Mouse (Mus musculus) kidney, adult 2 months (tissue): ENCODE measurements around the gene Atrip. TPM values are rescaled to one million over a fixed set of nuclear protein-coding genes. Genes with fewer than 3 reads are reported as not detected.

Experiments
- DNase-seq: peaks from one replicate; pipeline ENCODE4 v3.0.0; 2021
- H3K27ac ChIP-seq: fragments of 200-500 bp; 2 replicates; pipeline ENCODE4 v1.5.1; 2012; ENCODE audit warnings: low read depth, low read length, control low read depth, inconsistent platforms; ENCODE audit not compliant: insufficient read depth
- H3K27me3 ChIP-seq: fragments of 200-500 bp; replicated peaks from 2 replicates; pipeline ENCODE4 v1.6.1; 2012; ENCODE audit warnings: mild to moderate bottlenecking, moderate library complexity, low read length, inconsistent platforms; ENCODE audit not compliant: control insufficient read depth, insufficient read depth
- H3K36me3 ChIP-seq: fragments of 200-500 bp; 2 replicates; pipeline ENCODE4 v1.6.1; 2012; ENCODE audit warnings: mild to moderate bottlenecking, moderate library complexity, low read length, inconsistent platforms; ENCODE audit not compliant: control insufficient read depth, insufficient read depth
- H3K4me1 ChIP-seq: fragments of 200-500 bp; 2 replicates; pipeline ENCODE4 v1.6.1; 2011; ENCODE audit warnings: low read length; ENCODE audit not compliant: control insufficient read depth, insufficient read depth
- H3K4me3 ChIP-seq: fragments of 200-500 bp; 2 replicates; pipeline ENCODE4 v1.5.1; 2011; ENCODE audit warnings: mild to moderate bottlenecking, low read depth, low read length, control low read depth; ENCODE audit not compliant: insufficient read depth
- CTCF ChIP-seq: fragments of 200-500 bp; conservative IDR thresholded peaks from 2 replicates; pipeline ENCODE4 v1.5.1; 2011; ENCODE audit warnings: low read depth, mild to moderate bottlenecking, control low read depth, low read length, moderate library complexity, mixed read lengths; ENCODE audit not compliant: insufficient read depth, insufficient read length
- POLR2A ChIP-seq: fragments of 200-500 bp; IDR thresholded peaks from one replicate; pipeline ENCODE4 v1.6.1; 2011; ENCODE audit warnings: low read depth, low read length, control low read depth
- WGBS: fragments of 180-500 bp; shearing (Covaris S2); methylation state at CpG from one replicate; pipeline ENCODE4 v1.1.7; 2018; 5-methylcytosine and 5-hydroxymethylcytosine counted together
- polyA plus RNA-seq: library from polyadenylated mRNA; depleted of rRNA; stranded (reverse); fragments of >200 nt; gene quantifications from 2 replicates; pipeline ENCODE4 v1.2.3, GENCODE M21; 2012

Gene Atrip
- polyA plus RNA-seq, 1 experiment, result 20.2 TPM

DNA sequence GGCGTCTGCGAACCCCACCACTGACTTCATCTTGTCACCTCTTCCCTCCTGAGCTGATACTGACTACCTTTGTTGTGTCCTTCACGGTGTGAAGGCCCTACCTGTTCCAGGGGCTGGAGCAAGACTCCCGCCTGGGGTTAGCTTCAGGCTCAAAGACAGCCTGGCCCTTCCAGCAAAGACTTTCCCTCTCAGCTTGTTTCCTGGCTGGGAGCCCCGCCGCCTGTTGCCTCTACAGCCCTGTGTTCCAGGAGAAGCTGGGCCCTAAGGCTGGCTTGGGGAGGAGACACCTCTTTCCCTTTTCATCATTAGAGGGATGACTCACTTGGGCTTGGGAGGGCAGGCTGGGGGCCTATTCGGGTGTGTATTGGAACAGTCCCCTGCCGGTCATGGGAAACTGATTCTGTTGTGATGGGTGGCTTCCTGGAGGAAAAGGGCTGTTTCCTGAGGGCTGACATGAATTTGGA lies 35.0 kb downstream of the Atrip start:
- Histone ChIP-seq H3K4me3 (peak overlapping the region; percentile 81), H3K27ac (peak overlapping the region; percentile 85), H3K27me3 (no peaks in the 10 kb centered on the region), H3K36me3 (no peaks in the 10 kb centered on the region), H3K4me1 (peaks cover 15% of the 10 kb centered on the region)
- TF ChIP-seq CTCF (no peak), POLR2A (no peak)
- WGBS, result 15% methylated on average over 8 of the region's 8 CpGs
- DNase-seq, result peak; percentile 88

DNA sequence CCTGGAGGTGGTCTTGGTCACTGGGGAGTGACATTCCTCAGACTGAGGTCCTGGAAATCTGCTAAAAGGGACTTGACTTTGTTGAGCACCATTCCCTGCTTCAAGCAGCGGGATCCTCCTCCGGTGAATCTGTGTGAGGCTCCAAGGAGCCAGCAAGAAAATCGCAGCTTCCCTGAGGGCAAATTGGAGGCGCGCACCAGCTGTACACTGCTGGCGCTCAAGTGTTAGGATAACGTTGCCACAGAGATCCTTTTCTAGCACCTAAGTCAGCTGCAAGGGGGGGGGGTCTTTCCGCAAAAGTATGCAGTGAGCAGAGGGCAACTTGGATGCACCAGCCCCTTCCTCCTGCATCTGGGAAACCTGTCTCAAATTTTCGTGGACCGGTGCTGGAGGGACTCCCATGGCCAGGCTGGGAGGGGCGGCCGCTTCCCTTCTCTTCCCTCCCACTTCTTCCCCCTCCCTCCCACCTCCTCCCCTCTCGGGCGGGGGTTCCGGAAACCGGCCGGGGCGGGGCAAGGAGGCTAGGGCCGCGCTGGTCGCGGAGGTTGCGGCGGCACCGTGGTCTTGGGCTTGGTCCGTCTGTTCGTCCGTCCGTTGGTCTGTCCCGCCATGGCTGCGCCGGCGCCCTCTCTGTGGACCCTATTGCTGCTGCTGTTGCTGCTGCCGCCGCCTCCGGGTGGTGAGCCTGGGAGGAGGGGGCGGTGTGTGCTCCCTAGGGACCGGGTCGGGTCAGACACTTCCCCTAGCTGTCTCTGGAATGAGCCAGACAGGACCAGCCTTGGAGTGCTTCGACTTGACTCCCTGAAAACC lies 35.6 kb downstream of the Atrip start, which contains the start of gene Shisa5:
TSS of gene Shisa5 (plus strand) at position 480 of the 810 bp plus-strand sequence.
- DNase-seq, result peak; percentile 89
- no peaks in the 10 kb centered on the region for H3K27me3 ChIP-seq
- no peaks in the 10 kb centered on the region for H3K36me3 ChIP-seq
- H3K27ac ChIP-seq, result peak within 1 kb of the TSS; percentile 85
- H3K4me1 ChIP-seq, result peaks cover 15% of the 10 kb centered on the region
- H3K4me3 ChIP-seq, result peak within 1 kb of the TSS; percentile 81
- WGBS, result under 1% methylated on average over 40 of the region's 40 CpGs
- peak; percentile 65 for TF ChIP-seq POLR2A
- TF ChIP-seq CTCF, result no peak

DNA sequence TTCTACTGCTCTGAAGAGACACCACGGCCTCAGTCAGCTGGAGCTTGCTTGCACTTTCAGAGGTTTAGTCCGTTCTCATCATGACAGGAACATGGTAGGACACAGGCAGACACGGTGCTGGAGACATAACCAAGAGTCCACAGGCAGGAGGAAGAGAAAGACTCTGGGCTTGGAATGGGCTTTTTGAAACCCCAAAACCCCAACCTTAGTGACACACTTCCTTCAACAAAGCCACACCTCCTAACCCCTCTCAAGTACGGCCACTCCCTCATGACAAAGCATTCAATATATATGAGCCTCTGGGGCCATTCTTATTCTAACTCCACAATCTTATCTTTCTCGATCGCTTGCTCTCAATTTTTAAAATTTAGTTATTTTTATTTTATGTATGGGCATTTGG lies 41.5 kb downstream of the Atrip start:
- Histone ChIP-seq H3K27ac (no peak overlapping the region), H3K4me3 (no peak overlapping the region), H3K4me1 (no peaks in the 10 kb centered on the region), H3K27me3 (no peaks in the 10 kb centered on the region), H3K36me3 (no peaks in the 10 kb centered on the region)
- 78% methylated on average over 6 of the region's 6 CpGs for WGBS
- TF ChIP-seq CTCF (no peak), POLR2A (no peak)
- no peak for DNase-seq

DNA sequence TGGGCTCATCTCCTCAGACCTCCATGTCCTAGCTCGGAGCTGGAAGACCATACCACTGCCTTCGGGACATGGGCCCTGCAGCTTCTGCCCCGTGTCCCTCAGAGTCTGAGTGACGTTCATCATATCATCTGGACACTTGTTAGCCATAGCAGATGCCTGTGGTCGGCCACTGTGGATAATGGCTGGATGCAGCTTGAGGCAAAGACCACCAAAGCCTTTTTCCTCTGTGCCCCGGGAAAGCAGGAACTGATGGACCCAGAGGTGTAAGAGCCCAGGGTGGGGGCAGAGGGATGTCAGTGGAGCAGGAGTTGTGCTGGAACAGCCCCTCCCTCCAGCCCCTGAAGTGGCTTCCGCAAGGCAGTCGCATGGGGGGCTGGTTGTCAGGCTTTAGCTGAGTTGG lies 42.2 kb downstream of the Atrip start:
- Histone ChIP-seq H3K4me3 (no peak overlapping the region), H3K27me3 (no peaks in the 10 kb centered on the region), H3K27ac (no peak overlapping the region), H3K36me3 (no peaks in the 10 kb centered on the region), H3K4me1 (no peaks in the 10 kb centered on the region)
- TF ChIP-seq POLR2A (no peak), CTCF (no peak)
- DNase-seq, result no peak
- WGBS, result 84% methylated on average over 8 of the region's 8 CpGs

DNA sequence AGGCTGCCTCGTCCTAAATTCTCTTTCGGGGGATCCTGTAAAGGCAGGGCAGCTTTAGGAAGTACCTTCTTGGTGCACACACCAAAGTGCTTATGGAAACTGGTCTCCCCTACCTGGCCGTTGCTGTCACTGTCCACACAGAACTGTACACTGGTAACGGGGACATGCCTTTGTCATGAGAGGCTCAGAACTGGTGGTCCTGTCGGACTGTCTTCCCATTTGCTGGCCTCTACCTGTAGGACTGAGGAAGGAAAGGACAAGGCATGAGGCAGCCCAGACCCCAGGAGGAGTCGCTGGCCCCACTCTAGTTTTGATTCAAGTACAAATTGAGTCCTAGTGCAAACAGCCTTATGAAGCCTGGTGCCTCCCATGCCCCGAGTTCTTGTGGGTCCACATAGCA lies 42.9 kb downstream of the Atrip start:
- Histone ChIP-seq H3K4me3 (no peak overlapping the region), H3K4me1 (no peaks in the 10 kb centered on the region), H3K27ac (no peak overlapping the region), H3K36me3 (no peaks in the 10 kb centered on the region), H3K27me3 (no peaks in the 10 kb centered on the region)
- DNase-seq, result no peak
- WGBS, result 96% methylated on average over 7 of the region's 7 CpGs
- TF ChIP-seq CTCF (no peak), POLR2A (no peak)

DNA sequence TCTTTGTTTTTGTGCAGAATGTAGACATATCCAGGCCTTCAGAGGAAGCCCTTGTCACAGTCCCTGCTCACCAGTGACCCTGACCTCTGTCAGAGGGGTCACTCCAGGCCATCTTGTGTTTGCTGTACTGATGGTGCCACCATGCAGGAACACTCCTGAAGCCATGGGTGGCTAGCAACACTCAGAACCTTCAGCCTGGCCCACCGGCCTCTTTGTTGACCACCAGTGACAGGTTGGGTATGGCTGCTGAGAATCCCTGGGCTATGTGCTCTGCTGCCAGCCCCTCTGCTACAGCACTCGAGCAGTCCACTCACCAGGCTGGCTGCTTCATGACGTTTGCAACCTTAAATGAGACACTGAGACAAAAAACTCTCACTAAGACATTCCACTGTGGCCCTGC lies 43.6 kb downstream of the Atrip start:
- TF ChIP-seq CTCF (no peak), POLR2A (no peak)
- H3K27ac ChIP-seq, result no peak overlapping the region
- H3K36me3 ChIP-seq, result no peaks in the 10 kb centered on the region
- H3K4me1 ChIP-seq, result no peaks in the 10 kb centered on the region
- H3K27me3 ChIP-seq, result no peaks in the 10 kb centered on the region
- DNase-seq, result no peak
- 76% methylated on average over 3 of the region's 3 CpGs for WGBS
- H3K4me3 ChIP-seq, result no peak overlapping the region

DNA sequence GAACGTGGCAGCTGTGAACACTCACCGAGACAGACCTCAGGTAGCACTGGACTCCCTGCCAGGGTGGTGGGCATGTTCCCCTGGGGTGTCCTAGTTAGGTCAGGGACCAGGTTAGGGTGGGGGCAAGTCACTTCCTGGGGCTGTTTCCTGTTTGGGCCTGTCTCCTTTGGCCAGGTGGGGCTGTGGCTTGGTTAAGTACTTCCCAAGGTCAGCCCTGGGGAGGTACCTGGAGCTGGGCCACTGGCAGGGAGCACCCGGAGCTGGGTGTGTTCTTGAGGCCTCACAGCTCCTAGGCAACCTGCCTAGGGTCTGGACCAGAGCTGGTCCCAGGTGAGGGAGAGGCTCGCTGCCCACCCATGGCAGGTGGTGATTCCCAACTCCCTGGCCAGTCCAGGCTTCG lies 45.0 kb downstream of the Atrip start:
- 75% methylated on average over 5 of the region's 5 CpGs for WGBS

More for the DNA sequence above, 45.0 kb downstream of the Atrip start:
- no peak overlapping the region for H3K4me3 ChIP-seq
- H3K27ac ChIP-seq, result no peak overlapping the region
- H3K36me3 ChIP-seq, result no peaks in the 10 kb centered on the region
- TF ChIP-seq CTCF (no peak), POLR2A (no peak)
- H3K4me1 ChIP-seq, result no peaks in the 10 kb centered on the region
- no peaks in the 10 kb centered on the region for H3K27me3 ChIP-seq
- no peak for DNase-seq
